ENCODE assay signal across 12 mouse cellular contexts in genomic region chr11:96399923-96400322, GRCm38 (mm10). TPM values are rescaled to one million over a fixed set of nuclear protein-coding genes. Genes with fewer than 3 reads are reported as not detected.
A peak's percentile ranks its signal among the peaks of the same experiment; 100 is the strongest.
DNase-seq lines count a peak whose midpoint lies in the region; ATAC-seq lines count a peak whose summit lies in the region.
"Had no signal": no experiment of that assay in that cellular context is flagged by ENCODE, and none has a peak within 500 bp of the region (broad histone marks: within the 10 kb centered on the region; RNA-seq: fewer than 3 reads in every experiment).

No protein-coding gene starts in this region.

- peak; percentile 61 for DNase-seq in 416B (ENCODE audit: low read depth)
- peak; percentile 47 for DNase-seq in MEL-GATA-1-ER (ENCODE audit: extremely low read depth, low read depth)
- DNase-seq in spleen, adult 18-20 months = no peak
- DNase-seq in layer of hippocampus, adult 9-10 months (ENCODE audit: low spot score) = no peak
- DNase-seq: cerebellum, adult 2 months had no signal

- peaks cover 93% of the 10 kb centered on the region for H3K27me3 ChIP-seq in heart, embryonic 13.5 days (replicated peaks)
- no peaks in the 10 kb centered on the region for H3K27me3 ChIP-seq in lung, embryonic 16.5 days (ENCODE audit: control insufficient read depth, insufficient read depth, low read depth, low read length)
- H3K27me3 ChIP-seq in forebrain, embryonic 13.5 days = peaks cover 23% of the 10 kb centered on the region
- H3K27me3 ChIP-seq: neural tube, embryonic 13.5 days had no signal

- H3K4me2 ChIP-seq in heart, embryonic 13.5 days = peak overlapping the region; percentile 32; the same call in 1 of the 2 replicates
- H3K4me2 ChIP-seq in lung, embryonic 16.5 days (ENCODE audit: low read depth, low read length) = no peak overlapping the region
- no peak overlapping the region for H3K4me2 ChIP-seq in forebrain, embryonic 13.5 days
- H3K4me2 ChIP-seq: neural tube, embryonic 13.5 days had no signal

- no peak overlapping the region for H3K9ac ChIP-seq in heart, embryonic 13.5 days
- H3K9ac ChIP-seq in lung, embryonic 16.5 days (ENCODE audit: low read length) = peak overlapping the region; percentile 9; the same call in 1 of the 2 replicates
- no peak overlapping the region for H3K9ac ChIP-seq in forebrain, embryonic 13.5 days
- H3K9ac ChIP-seq: liver, embryonic 14.5 days; neural tube, embryonic 13.5 days had no signal

- H3K4me3 ChIP-seq in heart, embryonic 13.5 days = no peak overlapping the region
- no peak overlapping the region for H3K4me3 ChIP-seq in lung, embryonic 16.5 days (ENCODE audit: low read length)
- H3K4me3 ChIP-seq in forebrain, embryonic 13.5 days = no peak overlapping the region
- H3K4me3 ChIP-seq: neural tube, embryonic 13.5 days had no signal

- H3K4me1 ChIP-seq in heart, embryonic 13.5 days = peaks cover 47% of the 10 kb centered on the region
- H3K4me1 ChIP-seq in lung, embryonic 16.5 days (replicated peaks; ENCODE audit: control insufficient read depth, insufficient read depth, low read length) = peaks cover 19% of the 10 kb centered on the region
- peaks cover 6% of the 10 kb centered on the region; the same call in 1 of the 2 replicates for H3K4me1 ChIP-seq in forebrain, embryonic 13.5 days

- 2% methylated on average over 8 of the region's 8 CpGs for WGBS in heart, embryonic 13.5 days
- WGBS in lung, embryonic 16.5 days = 15% methylated on average over 8 of the region's 8 CpGs
- 40% methylated on average over 8 of the region's 8 CpGs for WGBS in forebrain, embryonic 13.5 days

- peaks cover under 1% of the 10 kb centered on the region; the same call in 1 of the 2 replicates for H3K9me3 ChIP-seq in heart, embryonic 13.5 days
- no peaks in the 10 kb centered on the region for H3K9me3 ChIP-seq in lung, embryonic 16.5 days (ENCODE audit: control insufficient read depth, low read length)
- H3K9me3 ChIP-seq in forebrain, embryonic 13.5 days (replicated peaks) = no peaks in the 10 kb centered on the region
- H3K9me3 ChIP-seq: neural tube, embryonic 13.5 days had no signal

- ATAC-seq in heart, embryonic 13.5 days (ENCODE audit: extremely low read depth, insufficient number of reproducible peaks, low FRiP score, low TSS enrichment) = peak; percentile 46; the same call in 1 of the 2 replicates
- peak; percentile 39; the same call in 1 of the 2 replicates for ATAC-seq in lung, embryonic 16.5 days (ENCODE audit: low read depth)
- no peak for ATAC-seq in forebrain, embryonic 13.5 days
- ATAC-seq: forebrain, embryonic 14.5 days had no signal

- H3K27ac ChIP-seq in heart, embryonic 13.5 days (replicated peaks) = 0 out of 2 replicates have a peak overlapping the region, but pooled peaks have one; percentile 8
- no peak overlapping the region for H3K27ac ChIP-seq in lung, embryonic 16.5 days (ENCODE audit: low read length)
- H3K27ac ChIP-seq in forebrain, embryonic 13.5 days = no peak overlapping the region
- H3K27ac ChIP-seq: liver, embryonic 14.5 days; neural tube, embryonic 13.5 days had no signal

- H3K36me3 ChIP-seq in heart, embryonic 13.5 days = no peaks in the 10 kb centered on the region
- no peaks in the 10 kb centered on the region for H3K36me3 ChIP-seq in lung, embryonic 16.5 days (ENCODE audit: control insufficient read depth, insufficient read depth, low read length)
- H3K36me3 ChIP-seq in forebrain, embryonic 13.5 days (ENCODE audit: poor library complexity, severe bottlenecking) = no peaks in the 10 kb centered on the region
- H3K36me3 ChIP-seq: neural tube, embryonic 13.5 days had no signal

RNA-seq across cellular contexts. Expression of gene Hoxb1, which starts 34.4 kb away (rescaled TPM):
- 0.17 and 0.18 TPM in 2 replicates for polyA plus RNA-seq in heart, embryonic 13.5 days (2015; fragmentation: Nextera tagmentation; extraction: Ambion mirVana)
- 0.18 TPM in 1 of 2 replicates, not detected in the other for polyA plus RNA-seq in lung, embryonic 16.5 days (2015; fragmentation: Nextera tagmentation; extraction: Ambion mirVana)
- not detected in 2 replicates for polyA plus RNA-seq in forebrain, embryonic 13.5 days (2015; fragmentation: Nextera tagmentation; extraction: Ambion mirVana)
- polyA plus RNA-seq: cerebellum, adult 2 months; forebrain, embryonic 14.5 days; large intestine, adult 2 months had no signal

RNA-seq across cellular contexts. Expression of gene Hoxb2, which starts 49.6 kb away (rescaled TPM):
- polyA plus RNA-seq in heart, embryonic 13.5 days (2015; fragmentation: Nextera tagmentation; extraction: Ambion mirVana) = 3.6 and 5.9 TPM in 2 replicates
- 20.1 and 24.0 TPM in 2 replicates for polyA plus RNA-seq in lung, embryonic 16.5 days (2015; fragmentation: Nextera tagmentation; extraction: Ambion mirVana)
- not detected in 2 replicates for polyA plus RNA-seq in forebrain, embryonic 13.5 days (2015; fragmentation: Nextera tagmentation; extraction: Ambion mirVana)
- polyA plus RNA-seq: forebrain, embryonic 14.5 days had no signal

Comparison
In these comparisons a context has a peak if more than half of its experiments do, and no peak if none do; other contexts are left out.
1. DNase-seq: peak in 416B (single experiment) and MEL-GATA-1-ER (single experiment); none in spleen, adult 18-20 months (0 of 2) and layer of hippocampus, adult 9-10 months (single experiment).